Mouse (Mus musculus) testis, postnatal 14 days (tissue): ENCODE measurements around the gene Dtwd1.
A peak's percentile ranks its signal among the peaks of the same experiment; 100 is the strongest.
"Not testable (repeated sequence)": the region's sequence is repeated elsewhere in the genome, so short reads cannot be mapped to it uniquely, and the experiment has no call there.

Source experiments
- DNase-seq: peaks from one replicate; pipeline ENCODE4 v3.0.0; 2021; ENCODE audit warnings: low spot score

Gene Dtwd1

GRCm38 (mm10) chr2:126151855-126152571, at the start of gene Dtwd1, which contains the start of gene Fam227b:
Dtwd1 (plus strand) TSS chr2:126152141.
Fam227b (minus strand) TSS chr2:126152004.
- DNase-seq, result peak; percentile 98

DNA sequence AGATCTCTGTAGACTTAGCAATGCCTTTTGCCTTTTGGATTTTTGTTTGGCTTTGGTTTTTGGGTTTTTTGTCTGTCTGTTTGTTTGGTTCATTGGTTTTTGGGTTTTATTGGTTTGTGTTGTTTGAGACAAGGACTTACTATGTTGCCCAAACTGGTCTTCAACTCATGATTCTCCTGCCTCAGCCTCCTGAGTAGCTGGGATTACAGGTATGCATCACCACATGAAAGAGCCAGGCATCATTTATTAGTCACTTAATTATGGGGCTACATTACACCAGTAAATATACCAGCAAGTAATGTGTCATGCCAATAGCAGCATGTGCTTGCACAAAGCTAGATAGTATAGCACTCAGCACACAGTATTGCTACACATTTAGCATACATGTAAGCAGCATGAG, 4.2 kb upstream of the Dtwd1 start:
- DNase-seq, result no peak

DNA sequence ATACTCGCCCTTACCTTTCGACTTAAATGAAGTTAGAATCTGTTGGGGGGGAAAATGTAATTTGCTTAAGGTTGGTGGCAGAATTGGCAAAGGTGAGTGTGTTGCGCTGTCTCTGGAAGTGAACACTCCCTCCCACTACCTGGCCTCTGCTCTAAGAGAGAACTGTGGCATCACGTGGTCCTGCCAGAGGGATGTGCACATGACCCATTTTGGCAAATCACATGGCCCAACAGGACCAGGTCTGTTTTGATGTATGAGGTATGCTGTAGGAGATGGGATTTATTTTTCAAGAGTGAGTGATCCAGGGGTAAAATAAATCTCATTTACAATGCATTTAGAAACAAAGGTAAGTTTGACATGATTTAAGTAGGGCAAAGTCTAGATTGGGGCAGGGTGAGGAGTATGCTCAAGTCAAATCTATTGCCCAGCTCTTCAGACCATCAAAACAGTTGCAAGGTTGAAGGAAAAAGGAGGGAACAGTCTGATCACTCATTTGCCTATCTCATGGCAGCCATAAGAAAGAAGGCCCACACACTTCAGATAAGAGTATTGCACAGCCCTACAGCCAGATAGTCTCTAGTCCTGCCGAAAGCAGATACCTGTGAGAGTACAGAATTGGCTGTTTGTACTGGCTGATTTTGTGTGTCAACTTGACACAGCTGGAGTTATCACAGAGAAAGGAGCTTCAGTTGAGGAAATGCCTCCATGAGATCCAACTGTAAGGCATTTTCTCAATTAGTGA, 13.5 kb downstream of the Dtwd1 start:
- no peak for DNase-seq

DNA sequence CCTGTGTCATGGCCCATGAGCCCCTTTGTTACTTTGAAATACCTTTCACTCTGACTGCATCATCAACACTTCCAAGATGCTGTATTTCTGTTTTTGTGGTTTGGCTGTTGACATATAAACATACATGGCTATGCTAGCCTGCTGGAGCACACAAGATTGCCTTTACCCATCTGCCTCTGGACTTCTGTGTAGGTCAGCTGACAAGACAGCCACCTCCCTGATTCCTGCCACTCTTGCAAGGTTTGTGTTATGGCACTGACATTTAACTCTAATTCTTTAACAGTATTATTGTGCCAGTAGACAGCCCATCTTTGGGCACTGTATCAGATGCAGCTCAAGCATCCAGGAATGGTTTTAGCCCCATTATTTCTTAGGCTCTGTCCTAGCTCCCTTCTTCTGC, 14.4 kb downstream of the Dtwd1 start:
- DNase-seq, result no peak

DNA sequence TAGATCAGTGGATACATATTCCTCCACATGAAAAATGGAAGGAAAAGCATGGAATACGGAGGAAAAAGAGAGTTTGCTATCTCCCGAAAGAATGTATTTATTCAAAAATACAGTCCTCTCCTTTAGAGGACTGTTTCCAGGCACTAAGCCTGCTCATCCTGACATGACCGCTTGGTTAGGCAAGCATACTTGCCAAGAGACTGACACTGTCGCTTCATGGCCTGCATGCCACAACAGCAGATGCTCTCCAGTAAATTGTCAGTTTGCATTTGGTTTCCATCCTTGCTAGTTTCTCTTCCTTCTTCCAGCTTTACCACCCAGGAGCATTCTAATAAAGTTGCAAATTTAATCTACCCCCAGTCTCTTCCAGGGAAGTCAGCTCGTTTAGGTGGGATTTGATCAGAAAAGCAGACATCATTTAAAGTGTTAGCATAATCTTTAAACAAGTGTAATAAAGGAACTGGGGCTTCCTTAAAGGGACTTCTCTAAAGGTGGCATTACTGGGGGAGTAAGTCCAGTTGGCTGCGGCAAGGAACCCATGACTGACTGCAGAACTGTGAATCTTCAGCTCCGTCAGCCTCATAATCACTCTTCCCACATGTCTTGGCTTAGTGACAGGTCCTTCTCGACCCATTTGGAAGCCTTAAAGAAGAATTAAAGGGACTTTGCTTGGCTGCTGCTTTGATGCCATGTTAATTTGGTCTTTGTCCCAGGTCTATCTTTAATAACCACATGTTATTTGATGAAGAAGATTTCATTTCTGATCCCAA, 15.1 kb downstream of the Dtwd1 start:
- DNase-seq, result no peak

GRCm38 (mm10) chr2:126171427-126171826, 19.5 kb downstream of the Dtwd1 start:
- DNase-seq, result no peak

DNA sequence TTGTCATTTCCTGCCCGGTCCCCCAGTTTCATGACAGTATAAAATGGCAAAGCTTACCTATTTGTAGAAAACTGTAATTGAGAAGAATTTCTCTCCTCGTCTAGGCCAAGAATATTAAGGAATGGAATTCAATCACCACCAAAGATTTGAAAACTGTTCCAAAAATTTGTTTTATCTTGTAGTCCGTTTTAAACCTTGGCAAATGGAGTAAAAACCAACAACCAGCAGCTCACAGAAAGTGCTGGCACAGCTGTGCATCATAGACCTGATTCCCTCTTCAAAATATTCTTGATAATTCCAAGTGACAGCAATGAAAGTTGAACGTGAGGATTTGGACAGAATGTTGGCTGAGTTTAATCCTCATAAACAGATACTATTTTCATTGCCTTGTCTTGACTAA, 39.4 kb downstream of the Dtwd1 start:
- DNase-seq, result no peak

DNA sequence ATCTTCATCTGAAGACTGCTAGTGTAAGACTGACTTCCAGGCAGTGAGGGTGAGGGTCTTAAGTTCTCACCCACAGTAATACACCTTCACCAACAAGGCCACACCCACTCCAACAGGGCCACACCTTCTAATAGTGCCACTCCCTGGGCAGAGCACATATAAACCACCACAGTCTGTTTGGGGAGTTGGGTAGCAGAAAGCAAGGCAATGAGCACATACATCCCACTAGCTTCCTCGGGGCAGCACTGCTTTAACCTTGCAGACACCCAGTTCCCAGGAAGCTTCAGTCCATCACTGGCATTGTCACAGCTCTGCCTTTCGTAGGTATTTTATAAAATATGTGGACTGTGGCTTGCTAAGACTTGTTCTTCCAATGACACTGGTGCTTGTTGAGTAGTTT, 40.2 kb downstream of the Dtwd1 start:
- DNase-seq, result no peak

DNA sequence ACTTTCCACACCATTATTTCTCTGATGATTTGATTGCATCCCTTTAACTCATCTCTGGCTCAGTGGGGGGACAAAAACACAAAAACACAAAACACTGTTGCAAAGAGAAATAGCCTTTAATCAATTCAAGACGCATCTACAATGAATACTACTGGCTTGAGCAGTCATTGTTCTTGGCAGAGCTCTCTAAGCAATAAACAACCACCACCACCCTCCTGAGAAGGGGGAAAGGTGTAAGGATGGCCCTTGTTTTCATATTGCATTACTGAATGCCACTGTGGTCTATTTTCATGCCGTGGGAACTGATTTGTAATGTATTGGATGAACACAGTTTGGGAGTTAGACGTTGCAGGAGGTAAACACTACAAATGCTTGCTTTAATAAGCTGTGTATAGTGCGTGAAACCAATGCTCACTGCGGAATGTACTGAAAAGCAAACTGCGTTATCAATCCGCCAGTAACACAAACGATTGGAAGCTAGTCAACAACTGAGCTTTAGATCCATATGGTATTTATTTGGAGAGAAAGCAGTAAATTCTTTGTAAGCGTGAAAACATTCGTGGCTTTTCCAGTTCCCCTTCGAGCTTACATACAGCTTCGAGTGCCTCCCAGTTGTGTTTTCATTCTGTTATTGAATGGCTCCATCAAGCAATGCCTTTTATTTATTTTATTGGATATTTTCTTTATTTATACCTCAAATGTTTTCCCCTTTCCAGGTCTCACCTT, 43.9 kb downstream of the Dtwd1 start:
- no peak for DNase-seq

DNA sequence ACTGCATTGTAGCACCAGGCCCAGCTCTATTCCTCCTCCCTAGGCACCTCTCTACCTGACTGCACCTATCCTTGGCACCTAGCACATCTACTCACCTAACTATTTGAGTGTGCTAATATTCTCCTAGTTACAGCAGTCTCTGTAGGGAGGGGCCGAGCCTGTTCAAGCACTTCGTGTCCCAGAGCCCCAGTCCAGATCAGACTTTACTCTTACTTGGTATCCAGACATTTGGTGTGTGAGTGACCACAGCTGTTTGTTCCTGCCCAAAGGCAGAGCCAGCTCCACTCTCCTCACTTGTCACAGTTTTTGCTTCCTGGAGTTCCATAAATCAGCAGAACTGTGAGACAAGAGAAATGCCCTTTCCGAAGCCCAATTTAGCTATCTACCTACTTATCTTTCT, 47.0 kb downstream of the Dtwd1 start:
- DNase-seq, result no peak

DNA sequence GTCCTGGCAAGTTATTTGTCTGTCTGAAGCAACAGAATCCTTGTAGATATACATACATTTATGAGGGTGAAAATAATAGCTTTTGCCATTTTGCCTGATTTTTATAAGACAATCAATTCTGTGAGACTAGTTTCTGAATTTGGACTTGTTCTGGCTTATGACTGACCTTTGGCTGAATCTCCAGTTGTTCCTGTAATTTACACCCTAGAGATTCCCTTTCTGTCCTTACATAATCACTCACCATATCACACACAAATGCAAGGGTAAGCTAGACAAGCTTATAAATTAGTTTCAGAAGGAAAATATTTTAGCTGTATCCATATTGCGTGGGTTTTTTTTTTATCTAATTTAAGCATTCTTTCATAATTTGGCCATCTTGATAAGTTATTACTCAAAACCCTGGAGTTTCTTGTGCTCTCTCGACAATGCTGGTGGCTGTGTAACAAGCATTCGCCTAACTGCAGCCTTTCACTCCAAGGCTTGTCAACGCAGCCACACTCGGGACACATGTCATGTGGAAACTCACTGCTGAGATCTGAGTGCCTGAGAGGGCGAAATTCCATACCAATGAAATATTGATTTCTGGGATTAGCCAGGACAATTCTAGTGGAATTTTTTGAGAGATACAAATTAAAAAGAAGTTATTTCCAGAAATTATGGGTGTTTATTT, 59.2 kb downstream of the Dtwd1 start:
- no peak for DNase-seq

GRCm38 (mm10) chr2:126214800-126215199, 62.9 kb downstream of the Dtwd1 start, which contains the start of gene Gm17555:
Gm17555 (plus strand) TSS chr2:126215100.
- not testable (repeated sequence) for DNase-seq
